Mouse (Mus musculus) MEL (cell line): ENCODE measurements around the gene Glo1. TPM values are rescaled to one million over a fixed set of nuclear protein-coding genes. Genes with fewer than 3 reads are reported as not detected.

Source experiments
- DNase-seq: peaks from one replicate; pipeline ENCODE4 v3.0.0; 2011; ENCODE audit warnings: low read depth, low spot score
- H3K27ac ChIP-seq: 2 replicates; pipeline ENCODE4 v1.5.1; 2012; ENCODE audit warnings: low read depth, mild to moderate bottlenecking, control low read depth, low read length, moderate library complexity; ENCODE audit not compliant: control insufficient read depth
- H3K27me3 ChIP-seq, 2 experiments: fragments of 150-350 bp in 1 of 2; sonication (generic) in 1 of 2; 2 replicates each; pipeline ENCODE4 v1.6.1; 2012; ENCODE audit warnings: low read length in 2 of 2, mild to moderate bottlenecking in 2 of 2, improper control_type of control experiment in 1 of 2, moderate library complexity in 1 of 2; ENCODE audit not compliant: insufficient read depth in 2 of 2, control insufficient read depth in 1 of 2
- H3K36me3 ChIP-seq, 2 experiments: 2 replicates each; pipeline ENCODE4 v1.6.1; 2012 to 2014; ENCODE audit warnings: low read length in 2 of 2, improper control_type of control experiment in 1 of 2, inconsistent platforms in 1 of 2, mild to moderate bottlenecking in 1 of 2; ENCODE audit not compliant: insufficient read depth in 2 of 2, control insufficient read depth in 1 of 2
- H3K4me1 ChIP-seq, 2 experiments: fragments of 150-350 bp in 1 of 2; sonication (generic) in 1 of 2; 2 replicates each; pipeline ENCODE4 v1.6.1; 2012; ENCODE audit warnings: low read length in 2 of 2, improper control_type of control experiment in 1 of 2, mild to moderate bottlenecking in 1 of 2; ENCODE audit not compliant: insufficient read depth in 2 of 2, control insufficient read depth in 1 of 2
- H3K4me3 ChIP-seq, 2 experiments: fragments of 150-350 bp in 1 of 2; sonication (generic) in 1 of 2; 2 replicates each; pipeline ENCODE4 v1.5.1; 2012; ENCODE audit warnings: low read depth in 2 of 2, low read length in 2 of 2, mild to moderate bottlenecking in 2 of 2, moderate library complexity in 2 of 2, control low read depth in 1 of 2, improper control_type of control experiment in 1 of 2; ENCODE audit not compliant: control insufficient read depth in 1 of 2, insufficient read depth in 1 of 2
- H3K79me2 ChIP-seq: 2 replicates; pipeline ENCODE4 v1.6.1; 2012; ENCODE audit warnings: mild to moderate bottlenecking, low read length, moderate library complexity; ENCODE audit not compliant: control insufficient read depth, poor library complexity, insufficient read depth
- H3K9ac ChIP-seq: 2 replicates; pipeline ENCODE4 v1.6.1; 2012; ENCODE audit warnings: low read depth, mild to moderate bottlenecking, control low read depth, low read length, moderate library complexity; ENCODE audit not compliant: control insufficient read depth, poor library complexity, severe bottlenecking
- H3K9me3 ChIP-seq: fragments of 150-350 bp; sonication (generic); replicated peaks from 2 replicates; pipeline ENCODE4 v1.6.1; 2012; ENCODE audit warnings: mild to moderate bottlenecking, low read length, improper control_type of control experiment, moderate library complexity; ENCODE audit not compliant: insufficient read depth
- CHD1 ChIP-seq: IDR thresholded peaks from 2 replicates; pipeline ENCODE4 v1.6.1; 2012; ENCODE audit warnings: low read depth, mild to moderate bottlenecking, inconsistent platforms, low read length, improper control_type of control experiment
- CTCF ChIP-seq, 3 experiments: IDR thresholded peaks in 2 of 3; conservative IDR thresholded peaks in 1 of 3; 2 replicates each; pipeline ENCODE4 v1.5.1; 2011 to 2012; ENCODE audit warnings: low read length in 3 of 3, low read depth in 2 of 3, mild to moderate bottlenecking in 2 of 3, improper control_type of control experiment in 1 of 3, inconsistent platforms in 1 of 3, mixed read lengths in 1 of 3, moderate library complexity in 1 of 3; ENCODE audit not compliant: control insufficient read depth in 1 of 3, insufficient read depth in 1 of 3, poor library complexity in 1 of 3, severe bottlenecking in 1 of 3
- E2F4 ChIP-seq: IDR thresholded peaks from 2 replicates; pipeline ENCODE4 v1.6.1; 2011; ENCODE audit warnings: low read depth, low read length, improper control_type of control experiment, borderline replicate concordance
- ELF1 ChIP-seq: IDR thresholded peaks from 2 replicates; pipeline ENCODE4 v1.6.1; 2014; ENCODE audit warnings: low read depth, mild to moderate bottlenecking, inconsistent platforms, low read length, improper control_type of control experiment, moderate library complexity
- EP300 ChIP-seq, 2 experiments: IDR thresholded peaks; 2 replicates each; pipeline ENCODE4 v1.6.1; 2011; ENCODE audit warnings: improper control_type of control experiment in 2 of 2, low read length in 2 of 2, low read depth in 1 of 2, mild to moderate bottlenecking in 1 of 2
- ETS1 ChIP-seq: IDR thresholded peaks from 2 replicates; pipeline ENCODE4 v1.6.1; 2012; ENCODE audit warnings: low read depth, mild to moderate bottlenecking, inconsistent platforms, low read length, improper control_type of control experiment, moderate library complexity
- GATA1 ChIP-seq: IDR thresholded peaks from 2 replicates; pipeline ENCODE4 v1.6.1; 2011; ENCODE audit warnings: low read depth, low read length, improper control_type of control experiment
- HCFC1 ChIP-seq: IDR thresholded peaks from 2 replicates; pipeline ENCODE4 v1.6.1; 2012; ENCODE audit warnings: low read depth, mild to moderate bottlenecking, inconsistent platforms, low read length, improper control_type of control experiment, moderate library complexity
- JUND ChIP-seq: IDR thresholded peaks from 2 replicates; pipeline ENCODE4 v1.6.1; 2011; ENCODE audit warnings: low read depth, mild to moderate bottlenecking, improper control_type of control experiment, low read length
- MXI1 ChIP-seq: IDR thresholded peaks from 2 replicates; pipeline ENCODE4 v1.6.1; 2011; ENCODE audit warnings: mild to moderate bottlenecking, low read depth, low read length, improper control_type of control experiment
- MYB ChIP-seq: IDR thresholded peaks from 2 replicates; pipeline ENCODE4 v1.6.1; 2011; ENCODE audit warnings: mild to moderate bottlenecking, low read depth, low read length, improper control_type of control experiment
- MYC ChIP-seq: IDR thresholded peaks from 2 replicates; pipeline ENCODE4 v1.6.1; 2011; ENCODE audit warnings: low read depth, mild to moderate bottlenecking, low read length, improper control_type of control experiment, moderate library complexity
- POLR2A ChIP-seq, 2 experiments: IDR thresholded peaks; 2 replicates each; pipeline ENCODE4 v1.6.1; 2011 to 2012; ENCODE audit warnings: low read length in 2 of 2, mild to moderate bottlenecking in 2 of 2, control low read depth in 1 of 2, improper control_type of control experiment in 1 of 2, low read depth in 1 of 2, moderate library complexity in 1 of 2; ENCODE audit not compliant: control insufficient read depth in 1 of 2, insufficient read depth in 1 of 2, poor library complexity in 1 of 2
- RAD21 ChIP-seq: IDR thresholded peaks from 2 replicates; pipeline ENCODE4 v1.6.1; 2011; ENCODE audit warnings: mild to moderate bottlenecking, low read depth, low read length, improper control_type of control experiment
- RCOR1 ChIP-seq: IDR thresholded peaks from 2 replicates; pipeline ENCODE4 v1.6.1; 2012; ENCODE audit warnings: low read depth, mild to moderate bottlenecking, inconsistent platforms, low read length, improper control_type of control experiment
- SMC3 ChIP-seq: IDR thresholded peaks from 2 replicates; pipeline ENCODE4 v1.6.1; 2011; ENCODE audit warnings: low read depth, low read length, improper control_type of control experiment
- TAL1 ChIP-seq: IDR thresholded peaks from 2 replicates; pipeline ENCODE4 v1.6.1; 2012; ENCODE audit warnings: mild to moderate bottlenecking, inconsistent platforms, low read length, moderate library complexity, mixed read lengths
- TBP ChIP-seq: IDR thresholded peaks from 2 replicates; pipeline ENCODE4 v1.8.0; 2011; ENCODE audit warnings: low read depth, low read length, improper control_type of control experiment
- TCF12 ChIP-seq: IDR thresholded peaks from 2 replicates; pipeline ENCODE4 v1.6.1; 2014; ENCODE audit warnings: low read depth, mild to moderate bottlenecking, inconsistent platforms, low read length, improper control_type of control experiment, moderate library complexity
- UBTF ChIP-seq: IDR thresholded peaks from 2 replicates; pipeline ENCODE4 v1.6.1; 2012; ENCODE audit warnings: low read depth, mild to moderate bottlenecking, inconsistent platforms, low read length, improper control_type of control experiment, moderate library complexity, borderline replicate concordance; ENCODE audit not compliant: insufficient read depth
- USF1 ChIP-seq: IDR thresholded peaks from 2 replicates; pipeline ENCODE4 v1.6.1; 2014; ENCODE audit warnings: low read depth, mild to moderate bottlenecking, inconsistent platforms, low read length, improper control_type of control experiment, moderate library complexity
- ZC3H11A ChIP-seq: IDR thresholded peaks from 2 replicates; pipeline ENCODE4 v1.6.1; 2012; ENCODE audit warnings: low read depth, mild to moderate bottlenecking, inconsistent platforms, low read length, improper control_type of control experiment
- ZMIZ1 ChIP-seq: IDR thresholded peaks from 2 replicates; pipeline ENCODE4 v1.6.1; 2012; ENCODE audit warnings: low read depth, mild to moderate bottlenecking, inconsistent platforms, low read length, improper control_type of control experiment, moderate library complexity
- ZNF384 ChIP-seq: IDR thresholded peaks from 2 replicates; pipeline ENCODE4 v1.6.1; 2012; ENCODE audit warnings: low read depth, mild to moderate bottlenecking, inconsistent platforms, low read length, improper control_type of control experiment
- polyA plus RNA-seq, 2 experiments: library from polyadenylated mRNA; stranded (reverse) in 1 of 2; unstranded in 1 of 2; fragments of >175 nt in 1 of 2; fragments of >200 nt in 1 of 2; gene quantifications; 2 replicates each; pipeline versions ENCODE4 v1.2.1 to v1.2.4; 2012; ENCODE audit warnings: low replicate concordance in 2 of 2, low read depth in 1 of 2; ENCODE audit not compliant: insufficient read length in 2 of 2, insufficient read depth in 1 of 2, missing spikeins in 1 of 2
- total RNA-seq: library from RNA; depleted of rRNA; stranded (reverse); fragments of 300-350 nt; gene quantifications from 2 replicates; pipeline ENCODE4 v1.2.3, GENCODE M21; 2012

Glo1 gene
- total and polyA plus RNA-seq, 3 experiments = 58.5 to 288 (median 260) TPM

GRCm38 (mm10) chr17:30562770-30563169 is 63.9 kb downstream of the Glo1 start:
- no peak overlapping the region for H3K4me3 ChIP-seq
- TF ChIP-seq CHD1 = no peak
- TF ChIP-seq JUND = no peak
- TF ChIP-seq MYC = no peak
- TF ChIP-seq ELF1 = no peak
- TF ChIP-seq, all 39 proteins: peak for 0
- no peaks in the 10 kb centered on the region for H3K27me3 ChIP-seq

GRCm38 (mm10) chr17:30559536-30559935 is 67.1 kb downstream of the Glo1 start:
- Histone ChIP-seq H3K27me3 (no peaks in the 10 kb centered on the region), H3K9ac (no peak overlapping the region), H3K79me2 (peaks cover 9% of the 10 kb centered on the region; the same call in 1 of the 2 replicates), H3K27ac (no peak overlapping the region), H3K9me3 (no peaks in the 10 kb centered on the region), H3K4me1 (no peaks in the 10 kb centered on the region; a peak in 1 of 4 replicates), H3K4me3 (no peak overlapping the region), H3K36me3 (no peaks in the 10 kb centered on the region)
- no peak for TF ChIP-seq E2F4
- 0 out of 2 replicates have a peak, but pooled peaks have one; percentile 15 for TF ChIP-seq RCOR1
- TF ChIP-seq ETS1 = no peak
- TF ChIP-seq GATA1 = no peak
- TF ChIP-seq ZC3H11A = peak; percentile 93
- TF ChIP-seq ELF1 = peak; percentile 12; the same call in 1 of the 2 replicates
- TF ChIP-seq MYC = 0 out of 2 replicates have a peak, but pooled peaks have one; percentile 55
- peak; percentile 98 for TF ChIP-seq SMC3
- TF ChIP-seq ZNF384 = peak; percentile 52; the same call in 1 of the 2 replicates
- TF ChIP-seq TBP = 0 out of 2 replicates have a peak, but pooled peaks have one; percentile 15
- no peak; a peak in 1 of 4 replicates for TF ChIP-seq EP300 (IDR thresholded peaks at IDR 0.05; ENCODE audit: low read depth in 1 of 2, low read length in 2 of 2)
- 0 out of 2 replicates have a peak, but pooled peaks have one; percentile 3 for TF ChIP-seq USF1
- no peak for TF ChIP-seq POLR2A (IDR thresholded peaks at IDR 0.05; ENCODE audit: control insufficient read depth in 1 of 2, insufficient read depth in 1 of 2, low read depth in 1 of 2, low read length in 2 of 2, poor library complexity in 1 of 2)
- TF ChIP-seq TCF12 = no peak
- peak; percentile 43; the same call in 1 of the 2 replicates for TF ChIP-seq HCFC1
- TF ChIP-seq UBTF = no peak
- TF ChIP-seq MYB = no peak
- peak; percentile 32; the same call in 1 of the 2 replicates for TF ChIP-seq MXI1
- no peak for TF ChIP-seq ZMIZ1
- no peak for TF ChIP-seq TAL1
- TF ChIP-seq CTCF (IDR thresholded peaks at IDR 0.05 in 2 of 3, conservative IDR thresholded peaks at IDR 0.05 in 1 of 3; ENCODE audit: control insufficient read depth in 1 of 3, insufficient read depth in 1 of 3, low read depth in 2 of 3, low read length in 3 of 3, poor library complexity in 1 of 3, severe bottlenecking in 1 of 3) = peak; percentile 96 to 100 (median 99)
- TF ChIP-seq RAD21 = peak; percentile 91
- peak; percentile 92 for DNase-seq

More at GRCm38 (mm10) chr17:30562770-30563169, 63.9 kb downstream of the Glo1 start:
- no peak for DNase-seq
- Histone ChIP-seq H3K4me1 (no peaks in the 10 kb centered on the region; a peak in 1 of 4 replicates), H3K27ac (no peak overlapping the region), H3K79me2 (peaks cover 15% of the 10 kb centered on the region; the same call in 1 of the 2 replicates), H3K36me3 (no peaks in the 10 kb centered on the region), H3K9ac (no peak overlapping the region), H3K9me3 (no peaks in the 10 kb centered on the region)
